27 mouse cellular contexts compared by ENCODE assay signal in genomic region chr1:150251876-150252275, GRCm38 (mm10).
A peak's percentile ranks its signal among the peaks of the same experiment; 100 is the strongest.
DNase-seq lines count a peak whose midpoint lies in the region; ATAC-seq and TF ChIP-seq lines count a peak whose summit lies in the region.
"Had no signal": no experiment of that assay in that cellular context is flagged by ENCODE, and none has a peak within 500 bp of the region (broad histone marks: within the 10 kb centered on the region; RNA-seq: fewer than 3 reads in every experiment).

No protein-coding gene starts in this region.

- peaks cover 11% of the 10 kb centered on the region; the same call in 1 of the 2 replicates for H3K9me3 ChIP-seq in G1E (replicated peaks)
- H3K9me3 ChIP-seq: forebrain, embryonic 10.5 days; hindbrain, embryonic 10.5 days; hindbrain, embryonic 15.5 days; liver, embryonic 13.5 days had no signal

- peak; percentile 55 for DNase-seq in 416B (ENCODE audit: low read depth)
- no peak for DNase-seq in G1E (ENCODE audit: low spot score)
- peak; percentile 17 for DNase-seq in adipocyte (ENCODE audit: low spot score)
- DNase-seq in right cerebral cortex, postnatal 36 days (ENCODE audit: low spot score in 2 of 2): no peak
- no peak for DNase-seq in gastrocnemius, postnatal 10 days
- no peak for DNase-seq in thymus, postnatal 10 days (ENCODE audit: low spot score in 2 of 2)
- DNase-seq: adrenal gland, adult 2 months; adrenal gland, postnatal 36 days; cerebellum, adult 18-20 months; cerebellum, postnatal 14 days; gastrocnemius, postnatal 14 days; heart, postnatal 14 days; kidney, adult 11 months; kidney, postnatal 25 days; liver, embryonic 13.5 days; lung, adult 18-20 months; lung, postnatal 10 days; right cerebral cortex, adult 18-20 months had no signal

- no peaks in the 10 kb centered on the region for H3K27me3 ChIP-seq in G1E (ENCODE audit: insufficient read depth, low read length)
- H3K27me3 ChIP-seq: hindbrain, embryonic 15.5 days; liver, embryonic 13.5 days had no signal

- TF ChIP-seq CTCF in G1E (IDR thresholded peaks at IDR 0.05; ENCODE audit: low read depth, low read length): no peak

- H3K4me3 ChIP-seq in G1E (ENCODE audit: low read depth, low read length): no peak overlapping the region
- H3K4me3 ChIP-seq: forebrain, embryonic 10.5 days; hindbrain, embryonic 10.5 days; hindbrain, embryonic 15.5 days; left cerebral cortex, adult 2 months; liver, embryonic 13.5 days had no signal

- ATAC-seq in G1E (ENCODE audit: extremely low read depth, insufficient number of reproducible peaks, low FRiP score, poor library complexity, severe bottlenecking): peak; percentile 24; the same call in 1 of the 2 replicates
- peak; percentile 23 for ATAC-seq in megakaryocyte progenitor cell, adult 5-6 weeks (replicated peaks; ENCODE audit: poor library complexity)
- ATAC-seq: CD4-positive, CD25-positive, alpha-beta regulatory T cell, adult 4 months; forebrain, embryonic 16.5 days; inflammation-experienced regulatory T-cells, adult 6 months; midbrain, embryonic 16.5 days had no signal

- no peaks in the 10 kb centered on the region for H3K36me3 ChIP-seq in G1E (replicated peaks)
- H3K36me3 ChIP-seq: forebrain, embryonic 10.5 days; hindbrain, embryonic 10.5 days; hindbrain, embryonic 15.5 days; liver, embryonic 13.5 days had no signal

- no peaks in the 10 kb centered on the region for H3K4me1 ChIP-seq in G1E (ENCODE audit: insufficient read depth, low read depth, low read length)
- H3K4me1 ChIP-seq: forebrain, embryonic 10.5 days; hindbrain, embryonic 10.5 days; hindbrain, embryonic 15.5 days; liver, embryonic 13.5 days had no signal

Comparison
In these comparisons a context has a peak if more than half of its experiments do, and no peak if none do; other contexts are left out.
1. DNase-seq: peak in 416B (single experiment) and adipocyte (single experiment); none in G1E (single experiment), right cerebral cortex, postnatal 36 days (0 of 2), gastrocnemius, postnatal 10 days (single experiment) and thymus, postnatal 10 days (0 of 2).